Mouse (Mus musculus) spleen, adult 2 months (tissue): ENCODE data around the gene Clic5.

ENCODE experiments used
- CTCF ChIP-seq: fragments of 200-500 bp; IDR thresholded peaks from 2 replicates; pipeline ENCODE4 v1.5.1; 2011; ENCODE audit warnings: mild to moderate bottlenecking, inconsistent platforms; ENCODE audit not compliant: insufficient read depth, insufficient read length, insufficient replicate concordance; ENCODE audit errors: extremely low read depth
- POLR2A ChIP-seq: fragments of 200-500 bp; IDR thresholded peaks from 2 replicates; pipeline ENCODE4 v1.6.1; 2011; ENCODE audit warnings: low read depth, low read length, inconsistent platforms

GRCm38 (mm10) chr17:44160449-44160848 lies 27.9 kb upstream of the Clic5 start:
- TF ChIP-seq CTCF (no peak), POLR2A (no peak)
